Mouse (Mus musculus) gastrocnemius, postnatal 36 days (tissue): ENCODE results near the gene Map2k3. TPM values are rescaled to one million over a fixed set of nuclear protein-coding genes. Genes with fewer than 3 reads are reported as not detected.

Experiments
- DNase-seq, 2 experiments: peaks; one replicate each; pipeline ENCODE4 v3.0.0; 2022
- intact Hi-C: fragments of 180-260 bp; cut with DNase I; formaldehyde crosslinking; loops from one replicate; pipeline ENCODE4 v1.15.1; 2025
- total RNA-seq, 2 experiments: library from RNA; stranded (reverse); gene quantifications; 2 replicates each; pipeline ENCODE4 v1.2.3; 2021

The Map2k3 gene
- total RNA-seq, 2 experiments from 2014 or later = 172 to 192 TPM

DNA sequence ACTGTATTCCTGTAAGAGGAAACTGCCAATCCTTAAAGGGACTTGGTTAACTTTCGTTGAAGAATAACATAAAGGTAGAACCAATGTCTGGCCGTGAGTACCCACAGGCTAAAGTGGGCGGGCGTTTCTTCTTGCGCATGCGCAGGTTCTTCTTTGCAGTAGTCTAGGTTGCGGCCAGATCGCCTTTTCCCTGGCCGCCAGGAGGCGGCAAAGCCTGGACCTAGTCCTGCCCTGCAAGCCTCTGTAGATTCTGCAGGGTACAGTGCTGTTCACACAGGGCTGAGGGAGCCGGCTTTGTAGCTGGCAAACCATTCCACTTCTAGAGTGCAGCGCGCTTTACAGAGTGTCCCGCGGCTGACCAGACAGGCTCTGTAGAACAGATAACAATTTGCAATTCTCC, 22.0 kb downstream of the Map2k3 start:
- intact Hi-C loops = loop anchor here (2.0 to 5.0 kb wide), 2 partner anchors 88 to 137 kb away; no protein-coding TSS in a partner anchor
- peak; percentile 79 to 85 for DNase-seq

DNA sequence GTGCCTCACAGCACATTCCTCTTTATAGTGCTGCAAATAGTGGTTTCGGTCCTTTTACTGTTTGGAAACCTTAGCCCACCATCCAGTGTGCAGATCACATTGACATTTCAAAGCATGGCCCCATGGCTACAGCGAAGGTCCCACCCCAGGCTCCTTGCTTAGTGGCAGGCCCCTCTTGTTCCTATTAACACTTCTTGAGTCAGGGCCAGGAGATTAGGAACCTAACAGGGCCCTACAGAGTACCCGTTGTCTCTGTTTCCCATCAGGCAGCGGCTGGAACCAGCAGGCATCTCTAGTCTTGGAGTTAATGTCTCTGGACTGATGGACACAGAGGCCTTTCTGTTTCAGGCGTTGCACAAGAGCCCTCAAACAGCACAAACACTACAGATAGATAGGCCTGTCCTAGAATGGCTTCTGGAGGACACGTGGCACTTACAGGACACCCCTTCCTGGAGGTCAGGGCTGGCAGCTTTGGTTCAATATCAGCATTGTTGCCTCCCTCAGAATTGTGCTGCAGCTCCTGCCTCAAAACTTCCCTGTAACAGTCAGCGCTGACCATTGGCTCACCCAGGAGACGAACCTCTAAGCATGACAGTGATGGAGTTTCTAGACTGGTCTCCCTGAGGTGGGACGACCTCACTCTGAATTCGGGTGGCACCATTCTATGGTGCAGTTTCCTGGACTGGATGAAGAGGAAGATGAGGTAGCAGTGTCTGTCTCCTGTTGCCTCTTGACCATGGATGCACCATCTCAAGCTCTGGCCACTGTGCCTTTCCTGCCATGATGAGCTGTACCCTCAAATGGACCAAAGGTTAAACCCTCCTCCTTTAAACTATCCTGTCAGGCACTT, 22.6 kb downstream of the Map2k3 start:
- intact Hi-C loops = loop anchor here (2.0 to 5.0 kb wide), 2 partner anchors 88 to 136 kb away; no protein-coding TSS in a partner anchor
- DNase-seq = no peak

DNA sequence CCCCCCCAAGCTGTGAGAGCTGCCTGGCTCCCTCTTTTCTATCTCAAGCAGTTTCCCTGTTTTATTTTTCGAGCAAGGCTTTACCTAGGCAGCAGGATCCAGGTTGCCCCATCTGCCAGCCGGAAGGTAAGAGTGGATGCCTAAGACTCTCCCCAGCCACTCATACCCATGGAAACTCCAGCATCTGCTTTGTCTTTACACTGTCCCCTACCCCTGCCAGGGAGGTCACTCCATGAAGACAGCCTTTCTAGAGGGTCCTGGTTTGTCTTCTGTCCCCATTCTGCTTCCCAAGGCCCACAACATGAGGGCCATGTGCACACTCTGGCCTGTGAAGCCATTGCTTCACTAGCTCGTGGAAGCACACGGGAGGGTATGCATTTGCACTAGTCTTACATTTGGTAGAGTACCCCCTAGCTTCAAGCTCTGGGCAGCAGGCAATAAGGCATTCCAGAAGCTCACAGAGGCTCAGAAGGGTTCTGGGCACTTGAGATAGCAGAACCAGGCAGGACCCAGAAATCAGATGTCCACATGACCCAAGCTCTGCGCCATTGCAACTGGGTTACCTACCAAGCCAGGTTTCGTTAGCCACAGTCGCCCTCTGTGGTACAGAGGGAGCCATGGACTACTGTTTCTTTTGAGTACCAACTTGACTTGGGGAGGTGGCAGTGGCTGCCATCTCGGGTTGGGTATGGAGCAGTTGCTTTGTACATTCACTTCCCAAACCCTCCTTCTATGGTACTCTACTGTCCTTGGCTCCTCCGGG, 24.0 kb downstream of the Map2k3 start:
- intact Hi-C loops = loop anchor here (2.0 kb wide), 1 partner anchor 135 kb away; no protein-coding TSS in a partner anchor
- DNase-seq = no peak

DNA sequence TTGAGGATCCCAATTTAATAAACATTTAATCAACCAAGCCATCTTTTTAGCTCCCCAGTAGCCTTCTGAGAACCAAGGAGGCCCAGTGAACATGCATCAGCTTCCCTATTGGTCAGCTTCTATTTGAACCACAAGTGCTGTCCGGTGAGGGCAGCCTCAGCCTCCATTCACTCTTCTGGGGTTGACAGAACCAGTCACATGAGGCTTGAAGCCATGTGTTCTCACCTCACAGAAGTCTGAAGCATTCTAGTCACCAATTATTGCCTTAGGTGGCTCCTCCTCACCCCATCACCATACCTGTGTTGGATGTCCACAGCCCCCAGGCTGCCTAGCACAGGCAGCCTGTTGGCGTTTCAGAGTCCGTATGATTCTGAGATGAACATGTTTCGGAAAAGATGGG, 27.1 kb downstream of the Map2k3 start:
- DNase-seq = no peak
- intact Hi-C loops = no loop called here

GRCm38 (mm10) chr11:60961176-60961575, 29.3 kb downstream of the Map2k3 start:
- intact Hi-C loops = no loop called here
- no peak for DNase-seq

DNA sequence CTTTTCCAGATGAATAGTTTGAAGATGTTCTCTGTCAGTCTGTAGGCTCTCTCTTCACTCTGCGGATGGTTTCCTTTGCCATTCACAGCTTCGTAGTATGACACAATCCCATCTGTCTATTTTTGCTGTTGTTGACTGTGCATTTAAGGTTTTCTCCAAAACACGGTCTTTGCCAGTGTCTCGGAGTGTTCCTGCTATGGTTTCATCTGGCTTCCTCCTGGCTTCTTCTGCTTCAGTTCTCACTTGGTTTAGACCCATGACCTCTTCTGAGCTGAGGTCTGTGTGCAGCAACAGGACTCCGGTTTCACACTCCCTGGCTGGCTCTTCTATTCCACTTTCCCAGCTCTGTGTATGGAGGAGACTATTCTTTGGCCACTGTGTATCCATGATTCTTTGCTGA, 30.9 kb downstream of the Map2k3 start:
- intact Hi-C loops = no loop called here
- DNase-seq = no peak

GRCm38 (mm10) chr11:60966974-60967373, 35.1 kb downstream of the Map2k3 start:
- no peak for DNase-seq
- intact Hi-C loops = no loop called here

DNA sequence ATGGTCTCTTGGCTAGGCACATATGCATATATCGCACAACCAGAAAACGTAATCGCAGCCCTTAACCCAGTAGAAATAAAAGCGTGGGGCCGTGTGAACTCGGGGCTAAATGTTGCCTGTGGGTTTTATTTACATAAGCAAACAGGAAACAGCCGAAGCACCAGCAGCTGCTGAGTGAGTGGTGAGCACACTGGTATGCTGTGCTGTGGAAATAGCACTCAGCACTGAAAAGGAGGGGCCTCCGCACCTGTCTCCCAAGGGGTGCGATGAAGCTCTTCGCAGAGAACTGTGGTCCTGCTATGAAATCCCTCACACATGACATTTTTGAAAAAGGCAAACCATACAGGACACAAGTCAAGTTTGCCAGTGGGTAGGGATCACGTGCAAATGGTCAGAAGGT, 43.3 kb downstream of the Map2k3 start:
- DNase-seq = no peak
- intact Hi-C loops = no loop called here

DNA sequence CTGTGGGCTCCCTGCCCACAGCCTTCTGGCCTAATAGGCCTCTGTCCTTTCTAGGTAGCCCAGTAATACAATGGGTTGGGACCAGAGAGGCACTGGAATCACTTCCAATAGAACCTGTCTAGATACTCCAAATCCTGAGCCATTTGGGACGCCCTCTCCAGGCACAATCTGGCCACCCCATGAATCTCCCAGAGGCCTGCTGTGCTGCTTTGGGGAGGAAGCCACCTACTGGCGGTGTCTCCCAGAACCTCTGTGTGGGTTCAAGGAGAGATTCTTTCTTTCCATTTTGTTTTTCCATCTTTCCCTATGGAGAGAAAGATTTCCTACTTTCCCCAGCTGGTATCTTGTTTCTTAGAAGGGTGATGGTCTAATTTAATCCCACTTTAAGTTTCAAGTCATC, 44.4 kb downstream of the Map2k3 start:
- intact Hi-C loops = no loop called here
- no peak for DNase-seq

GRCm38 (mm10) chr11:60976742-60977141, 44.9 kb downstream of the Map2k3 start:
- intact Hi-C loops = no loop called here
- DNase-seq = peak in 1 of 2 experiments; percentile 50

DNA sequence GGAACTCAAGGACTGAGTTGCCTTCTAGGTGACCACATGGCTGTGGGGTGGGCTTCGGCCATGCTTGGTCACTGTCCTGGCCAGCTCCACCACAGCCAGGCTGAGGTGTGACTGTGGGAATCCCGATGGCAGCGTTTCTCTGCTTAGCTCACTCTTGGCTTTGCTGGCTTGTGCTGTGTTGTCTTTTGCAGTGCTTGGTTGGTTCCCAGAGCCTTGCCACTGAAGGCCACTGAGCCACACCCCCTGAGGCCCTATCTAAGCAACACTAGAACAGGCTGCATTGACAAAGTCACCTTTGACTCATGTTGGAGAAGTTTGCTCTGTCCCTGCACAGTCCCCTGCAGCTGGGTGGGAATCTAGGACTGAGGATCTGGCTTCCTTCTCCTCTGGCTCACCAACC, 45.3 kb downstream of the Map2k3 start:
- intact Hi-C loops = no loop called here
- DNase-seq = peak; percentile 26 to 31

DNA sequence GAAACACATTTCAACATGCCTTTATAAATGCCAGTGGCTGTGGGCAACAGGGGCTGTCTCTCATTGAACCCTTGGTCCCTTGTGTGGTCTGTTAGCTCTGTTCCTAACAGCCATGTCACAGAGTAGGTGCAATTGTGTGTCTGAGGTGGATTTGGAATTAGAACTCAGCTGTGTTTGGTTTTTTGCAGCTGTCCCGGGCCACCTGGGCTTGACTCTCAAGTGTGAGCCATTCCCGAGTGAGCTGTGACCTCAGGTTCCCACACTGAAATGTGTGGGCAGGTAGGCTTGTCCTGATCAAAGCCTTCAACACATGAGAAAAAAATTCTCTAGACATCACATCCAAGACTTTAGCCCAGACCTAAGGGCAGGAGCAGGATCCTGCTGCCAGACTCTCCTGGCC, 46.8 kb downstream of the Map2k3 start:
- no peak for DNase-seq
- intact Hi-C loops = no loop called here

GRCm38 (mm10) chr11:60979788-60980187, 48.0 kb downstream of the Map2k3 start:
- intact Hi-C loops = loop anchor here (5.0 kb wide), 1 partner anchor 43 kb away; the partner anchor contains the start of gene Kcnj12
- no peak for DNase-seq

DNA sequence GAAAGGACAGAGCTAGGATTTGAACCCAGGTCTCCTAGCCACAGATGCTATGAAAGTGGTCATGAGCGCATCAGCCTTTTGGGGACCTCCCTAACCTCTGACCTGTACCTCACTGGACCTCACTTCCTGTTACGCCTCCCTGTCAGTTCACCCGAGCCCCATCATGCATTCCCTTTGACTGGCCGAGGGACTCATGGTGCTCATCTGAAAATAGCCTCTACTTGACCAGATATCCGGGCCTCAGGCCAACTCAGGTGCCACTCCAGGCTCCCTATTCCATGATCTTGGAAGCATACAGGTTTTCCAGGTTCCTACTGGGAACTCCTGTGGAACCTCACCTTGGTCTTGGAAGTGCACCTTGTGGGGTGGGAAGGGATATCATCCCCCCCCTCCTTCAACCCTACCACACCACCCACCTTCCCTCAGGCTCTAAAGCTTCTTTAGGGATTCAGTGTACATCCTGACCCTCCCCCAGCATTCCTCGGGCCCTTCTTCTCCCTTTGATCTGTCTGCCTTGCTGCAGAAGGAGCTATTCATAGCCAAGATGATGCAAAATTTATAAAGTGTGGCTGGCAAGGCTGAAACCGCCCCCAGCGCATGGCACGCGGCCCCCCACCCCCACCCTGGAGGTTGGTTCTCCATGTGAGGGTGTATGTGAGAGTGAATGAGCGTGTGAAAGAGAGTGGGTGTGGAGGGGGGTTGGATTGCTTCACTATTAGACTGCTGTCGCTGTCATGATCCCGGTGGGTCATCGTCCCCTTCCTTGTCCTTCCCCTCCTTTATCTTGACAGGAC, 50.1 kb downstream of the Map2k3 start:
- intact Hi-C loops = loop anchor here (5.0 kb wide), 1 partner anchor 40 kb away; the partner anchor contains the start of gene Kcnj12
- DNase-seq = no peak

- DNase-seq = peak; percentile 40 to 55
- intact Hi-C loops = loop anchor here (5.0 kb wide), 1 partner anchor 37 kb away; the partner anchor contains the start of gene Kcnj12
These were observed 53.2 kb downstream of the Map2k3 start for GRCm38 (mm10) chr11:60984912-60985558.

- peak in 1 of 2 experiments; percentile 15 for DNase-seq
- intact Hi-C loops = no loop called here
These were observed 58.6 kb downstream of the Map2k3 start for GRCm38 (mm10) chr11:60990428-60990827.
